Mouse (Mus musculus): Measurements from ENCODE around the gene Il23r.

Gene Il23r

GRCm38 (mm10) chr6:67421761-67422160 is 69.9 kb downstream of the Il23r start:
- DNase-seq = no peak

- DNase-seq = no peak
Observed at GRCm38 (mm10) chr6:67416557-67416956, 75.1 kb downstream of the Il23r start.

- DNase-seq = no peak
Observed at GRCm38 (mm10) chr6:67415276-67415675, 76.4 kb downstream of the Il23r start.

GRCm38 (mm10) chr6:67413378-67413777 is 78.3 kb downstream of the Il23r start:
- no peak for DNase-seq

- no peak for DNase-seq
Observed at GRCm38 (mm10) chr6:67405281-67405682, 86.4 kb downstream of the Il23r start.

GRCm38 (mm10) chr6:67399551-67399950 is 92.1 kb downstream of the Il23r start:
- no peak for DNase-seq

GRCm38 (mm10) chr6:67375982-67376391 is 115.7 kb downstream of the Il23r start, which contains the start of gene Il12rb2:
Il12rb2 (minus strand) TSS chr6:67376188.
- DNase-seq = no peak
